Mouse (Mus musculus) hindbrain, postnatal 0 days (tissue): ENCODE measurements around the gene Slc22a23. TPM values are rescaled to one million over a fixed set of nuclear protein-coding genes. Genes with fewer than 3 reads are reported as not detected.
A peak's percentile ranks its signal among the peaks of the same experiment; 100 is the strongest.

ENCODE experiments used
- ATAC-seq: fragments of 200-750 bp; cut with Nextera tagmentation; 2 replicates; pipeline ENCODE4 v1.8.0; 2017; ENCODE audit warnings: mild to moderate bottlenecking, moderate TSS enrichment, moderate library complexity
- DNase-seq: peaks from one replicate; pipeline ENCODE4 v3.0.0-alpha.2; 2015; ENCODE audit warnings: low spot score
- H3K27ac ChIP-seq: fragments of 300-500 bp; sonication (generic); 2 replicates; pipeline ENCODE4 v1.5.1; 2014; ENCODE audit warnings: mild to moderate bottlenecking
- H3K27me3 ChIP-seq: fragments of 300-500 bp; sonication (generic); 2 replicates; pipeline ENCODE4 v1.6.1; 2014; ENCODE audit warnings: low read length, mixed read lengths; ENCODE audit not compliant: insufficient read depth
- H3K36me3 ChIP-seq: fragments of 300-500 bp; sonication (generic); 2 replicates; pipeline ENCODE4 v1.6.1; 2014; ENCODE audit warnings: low read length, mixed read lengths; ENCODE audit not compliant: insufficient read depth
- H3K4me1 ChIP-seq: fragments of 300-500 bp; sonication (generic); 2 replicates; pipeline ENCODE4 v1.6.1; 2014; ENCODE audit warnings: antibody characterized with exemption, low read length, mixed read lengths; ENCODE audit not compliant: insufficient read depth
- H3K4me2 ChIP-seq: fragments of 300-500 bp; sonication (generic); 2 replicates; pipeline ENCODE4 v1.6.1; 2014; ENCODE audit warnings: low read depth, mild to moderate bottlenecking, low read length, moderate library complexity, mixed read lengths
- H3K4me3 ChIP-seq: fragments of 300-500 bp; sonication (generic); 2 replicates; pipeline ENCODE4 v1.5.1; 2014; ENCODE audit warnings: low read length
- H3K9ac ChIP-seq: fragments of 300-500 bp; sonication (generic); replicated peaks from 2 replicates; pipeline ENCODE4 v1.6.1; 2014; ENCODE audit warnings: mild to moderate bottlenecking, low read length, moderate library complexity, mixed read lengths
- H3K9me3 ChIP-seq: fragments of 300-500 bp; sonication (generic); 2 replicates; pipeline ENCODE4 v1.6.1; 2016; ENCODE audit warnings: low read length, mixed read lengths
- CTCF ChIP-seq: IDR thresholded peaks from 2 replicates; pipeline ENCODE4 v1.5.1; 2016; ENCODE audit warnings: antibody characterized with exemption, control low read depth, low read depth
- WGBS: fragments of 180-500 bp; shearing (Covaris S2); extraction: QIAGEN DNeasy Blood & Tissue Kit; methylation state at CpG from one replicate; pipeline ENCODE4 v1.1.7; 2014; 5-methylcytosine and 5-hydroxymethylcytosine counted together
- polyA plus RNA-seq: library from polyadenylated mRNA; unstranded; fragments of >200 nt; fragmentation: Nextera tagmentation; extraction: Ambion mirVana; gene quantifications from 2 replicates; pipeline ENCODE4 v1.2.1, GENCODE M21; 2015
- total RNA-seq: library from RNA; depleted of rRNA; stranded (reverse); fragments of >200 nt; gene quantifications from 2 replicates; pipeline ENCODE4 v1.2.3, GENCODE M21; 2014

Slc22a23 gene
- total and polyA plus RNA-seq, 2 experiments from 2014 or later, result 12.9 to 136 TPM

- no peak for DNase-seq
- no peaks in the 10 kb centered on the region; the same call in 1 of the 2 replicates for H3K36me3 ChIP-seq
- H3K4me3 ChIP-seq, result no peak overlapping the region
- 63% methylated on average over 6 of the region's 6 CpGs for WGBS
- no peak for ATAC-seq
- no peak overlapping the region for H3K27ac ChIP-seq
- no peak for TF ChIP-seq CTCF
- no peaks in the 10 kb centered on the region for H3K27me3 ChIP-seq
- H3K9ac ChIP-seq, result no peak overlapping the region
- no peaks in the 10 kb centered on the region for H3K9me3 ChIP-seq
- H3K4me1 ChIP-seq, result no peaks in the 10 kb centered on the region
- no peak overlapping the region for H3K4me2 ChIP-seq
These were observed 41.5 kb downstream of the Slc22a23 start for GRCm38 (mm10) chr13:34303386-34304016.

GRCm38 (mm10) chr13:34301585-34301984 is 43.4 kb downstream of the Slc22a23 start:
- Histone ChIP-seq H3K9ac (no peak overlapping the region), H3K9me3 (no peaks in the 10 kb centered on the region), H3K4me2 (no peak overlapping the region), H3K27me3 (no peaks in the 10 kb centered on the region), H3K27ac (no peak overlapping the region), H3K4me1 (no peaks in the 10 kb centered on the region), H3K36me3 (peaks cover 10% of the 10 kb centered on the region; the same call in 1 of the 2 replicates), H3K4me3 (no peak overlapping the region)
- no peak for ATAC-seq
- 46% methylated on average over 3 of the region's 3 CpGs for WGBS
- TF ChIP-seq CTCF, result no peak
- no peak for DNase-seq

GRCm38 (mm10) chr13:34299351-34300333 is 45.3 kb downstream of the Slc22a23 start:
- no peak for ATAC-seq
- Histone ChIP-seq H3K9ac (no peak overlapping the region), H3K4me1 (no peaks in the 10 kb centered on the region), H3K9me3 (no peaks in the 10 kb centered on the region), H3K27ac (no peak overlapping the region), H3K27me3 (no peaks in the 10 kb centered on the region), H3K36me3 (peaks cover 19% of the 10 kb centered on the region; the same call in 1 of the 2 replicates), H3K4me2 (no peak overlapping the region), H3K4me3 (no peak overlapping the region)
- WGBS, result 89% methylated on average over 7 of the region's 7 CpGs
- TF ChIP-seq CTCF, result peak; percentile 48
- DNase-seq, result no peak

GRCm38 (mm10) chr13:34298674-34299073 is 46.3 kb downstream of the Slc22a23 start:
- 98% methylated on average over 5 of the region's 5 CpGs for WGBS
- TF ChIP-seq CTCF, result no peak
- H3K9ac ChIP-seq, result no peak overlapping the region

GRCm38 (mm10) chr13:34298061-34298460 is 46.9 kb downstream of the Slc22a23 start:
- Histone ChIP-seq H3K9ac (no peak overlapping the region), H3K4me1 (no peaks in the 10 kb centered on the region), H3K4me3 (no peak overlapping the region), H3K4me2 (no peak overlapping the region), H3K36me3 (peaks cover 19% of the 10 kb centered on the region; the same call in 1 of the 2 replicates), H3K27me3 (no peaks in the 10 kb centered on the region), H3K27ac (no peak overlapping the region), H3K9me3 (no peaks in the 10 kb centered on the region)
- no peak for ATAC-seq
- DNase-seq, result no peak
- WGBS, result 96% methylated on average over 6 of the region's 6 CpGs
- TF ChIP-seq CTCF, result no peak

More at GRCm38 (mm10) chr13:34298674-34299073, 46.3 kb downstream of the Slc22a23 start:
- DNase-seq (no peak), ATAC-seq (no peak)
- Histone ChIP-seq H3K4me1 (no peaks in the 10 kb centered on the region), H3K9me3 (no peaks in the 10 kb centered on the region), H3K27me3 (no peaks in the 10 kb centered on the region), H3K4me2 (no peak overlapping the region), H3K27ac (no peak overlapping the region), H3K4me3 (no peak overlapping the region), H3K36me3 (peaks cover 19% of the 10 kb centered on the region; the same call in 1 of the 2 replicates)

GRCm38 (mm10) chr13:34295787-34296435 is 49.1 kb downstream of the Slc22a23 start:
- no peak for TF ChIP-seq CTCF

More at GRCm38 (mm10) chr13:34295787-34296435, 49.1 kb downstream of the Slc22a23 start:
- DNase-seq, result no peak
- no peak for ATAC-seq
- Histone ChIP-seq H3K9ac (no peak overlapping the region), H3K4me1 (no peaks in the 10 kb centered on the region), H3K27ac (no peak overlapping the region), H3K27me3 (no peaks in the 10 kb centered on the region), H3K4me3 (no peak overlapping the region), H3K9me3 (no peaks in the 10 kb centered on the region), H3K4me2 (no peak overlapping the region), H3K36me3 (peaks cover 19% of the 10 kb centered on the region; the same call in 1 of the 2 replicates)
- WGBS, result 93% methylated on average over 12 of the region's 12 CpGs
